Mouse (Mus musculus) NIH3T3 (cell line): ENCODE results near the gene Minpp1.
"Not testable (repeated sequence)": the region's sequence is repeated elsewhere in the genome, so short reads cannot be mapped to it uniquely, and the experiment has no call there.

Source experiments
- DNase-seq: peaks from one replicate; pipeline ENCODE4 v3.0.0-alpha.2; 2012; ENCODE audit warnings: low read depth

Minpp1 gene

GRCm38 (mm10) chr19:32485681-32486105 is at the start of gene Minpp1:
Minpp1 (plus strand) TSS chr19:32485769.
- peak; percentile 90 for DNase-seq

- DNase-seq = no peak
These were observed 46.2 kb upstream of the Minpp1 start for GRCm38 (mm10) chr19:32439356-32439755.

GRCm38 (mm10) chr19:32441568-32441967 is 44.0 kb upstream of the Minpp1 start:
- DNase-seq = peak; percentile 33

- no peak for DNase-seq
These were observed 36.6 kb upstream of the Minpp1 start for GRCm38 (mm10) chr19:32448931-32449330.

- DNase-seq = no peak
These were observed 33.3 kb upstream of the Minpp1 start for GRCm38 (mm10) chr19:32452231-32452630.

GRCm38 (mm10) chr19:32456744-32457143 is 28.8 kb upstream of the Minpp1 start:
- no peak for DNase-seq

GRCm38 (mm10) chr19:32457631-32458030 is 27.9 kb upstream of the Minpp1 start:
- not testable (repeated sequence) for DNase-seq

- DNase-seq = no peak
These were observed 22.5 kb upstream of the Minpp1 start for GRCm38 (mm10) chr19:32463037-32463436.

GRCm38 (mm10) chr19:32465228-32465627 is 20.3 kb upstream of the Minpp1 start:
- DNase-seq = no peak

GRCm38 (mm10) chr19:32466478-32466877 is 19.1 kb upstream of the Minpp1 start, which contains the start of gene Rpl9-ps6:
Rpl9-ps6 (minus strand) TSS chr19:32466578.
- DNase-seq = no peak

GRCm38 (mm10) chr19:32467325-32467724 is 18.2 kb upstream of the Minpp1 start:
- no peak for DNase-seq

GRCm38 (mm10) chr19:32470059-32470497 is 15.5 kb upstream of the Minpp1 start:
- peak; percentile 88 for DNase-seq

- DNase-seq = no peak
These were observed 14.9 kb upstream of the Minpp1 start for GRCm38 (mm10) chr19:32470570-32471263.

GRCm38 (mm10) chr19:32476016-32476711 is 9.4 kb upstream of the Minpp1 start:
- DNase-seq = no peak

GRCm38 (mm10) chr19:32476712-32477052 is 8.9 kb upstream of the Minpp1 start:
- DNase-seq = no peak

GRCm38 (mm10) chr19:32480255-32480654 is 5.3 kb upstream of the Minpp1 start:
- no peak for DNase-seq

- no peak for DNase-seq
These were observed 4.7 kb upstream of the Minpp1 start for GRCm38 (mm10) chr19:32480791-32481442.

GRCm38 (mm10) chr19:32481511-32481910 is 4.1 kb upstream of the Minpp1 start:
- DNase-seq = no peak

- DNase-seq = no peak
These were observed 468 bp upstream of the Minpp1 start for GRCm38 (mm10) chr19:32484941-32485660.

- DNase-seq = peak; percentile 77
These were observed 646 bp downstream of the Minpp1 start for GRCm38 (mm10) chr19:32486106-32486724.

- DNase-seq = no peak
These were observed 2.2 kb downstream of the Minpp1 start for GRCm38 (mm10) chr19:32487595-32488255.
